Mouse (Mus musculus) ovary, postnatal 36 days (tissue): ENCODE results near the gene Denr.

Source experiments
- DNase-seq: peaks from one replicate; pipeline ENCODE4 v3.0.0; 2022; ENCODE audit warnings: low spot score, mixed read lengths

Gene Denr

GRCm38 (mm10) chr5:123906976-123907630 is at the start of gene Denr:
TSS of gene Denr (plus strand) at chr5:123907175.
- DNase-seq, result peak; percentile 100

- DNase-seq, result no peak
Measured at GRCm38 (mm10) chr5:123858798-123859197, 48.2 kb upstream of the Denr start.

- no peak for DNase-seq
Measured at GRCm38 (mm10) chr5:123862374-123863350, 44.3 kb upstream of the Denr start.

GRCm38 (mm10) chr5:123863934-123864333 is 43.0 kb upstream of the Denr start:
- no peak for DNase-seq

GRCm38 (mm10) chr5:123865365-123865764 is 41.6 kb upstream of the Denr start, which contains the start of gene Hcar2:
TSS of gene Hcar2 (minus strand) at chr5:123865499.
- DNase-seq, result no peak

GRCm38 (mm10) chr5:123866457-123866856 is 40.5 kb upstream of the Denr start:
- DNase-seq, result no peak

- no peak for DNase-seq
Measured at GRCm38 (mm10) chr5:123869615-123870014, 37.4 kb upstream of the Denr start.

- no peak for DNase-seq
Measured at GRCm38 (mm10) chr5:123874177-123874576, 32.8 kb upstream of the Denr start.

- no peak for DNase-seq
Measured at GRCm38 (mm10) chr5:123878056-123878455, 28.9 kb upstream of the Denr start.

GRCm38 (mm10) chr5:123879928-123880327 is 27.0 kb upstream of the Denr start, which contains the start of gene Hcar1:
TSS of gene Hcar1 (minus strand) at chr5:123880020.
- peak; percentile 47 for DNase-seq

GRCm38 (mm10) chr5:123880778-123881177 is 26.2 kb upstream of the Denr start:
- DNase-seq, result no peak

GRCm38 (mm10) chr5:123883891-123884290 is 23.1 kb upstream of the Denr start:
- no peak for DNase-seq

GRCm38 (mm10) chr5:123884332-123884731 is 22.6 kb upstream of the Denr start:
- no peak for DNase-seq

GRCm38 (mm10) chr5:123886365-123886764 is 20.6 kb upstream of the Denr start:
- DNase-seq, result no peak

GRCm38 (mm10) chr5:123890312-123890711 is 16.7 kb upstream of the Denr start:
- no peak for DNase-seq

- DNase-seq, result no peak
Measured at GRCm38 (mm10) chr5:123890987-123891386, 16.0 kb upstream of the Denr start.

GRCm38 (mm10) chr5:123891669-123892068 is 15.3 kb upstream of the Denr start:
- DNase-seq, result no peak

GRCm38 (mm10) chr5:123893520-123893919 is 13.5 kb upstream of the Denr start:
- DNase-seq, result no peak

- DNase-seq, result no peak
Measured at GRCm38 (mm10) chr5:123896395-123896794, 10.6 kb upstream of the Denr start.

GRCm38 (mm10) chr5:123897352-123897751 is 9.6 kb upstream of the Denr start:
- no peak for DNase-seq

- DNase-seq, result no peak
Measured at GRCm38 (mm10) chr5:123904059-123904672, 2.8 kb upstream of the Denr start.

- DNase-seq, result no peak
Measured at GRCm38 (mm10) chr5:123906146-123906975, 614 bp upstream of the Denr start.
